Mouse (Mus musculus) duodenum, adult 2 months (tissue): Measurements from ENCODE around the gene Ptcd3. TPM values are rescaled to one million over a fixed set of nuclear protein-coding genes. Genes with fewer than 3 reads are reported as not detected.

Experiments used
- polyA plus RNA-seq: library from polyadenylated mRNA; depleted of rRNA; stranded (reverse); fragments of >200 nt; gene quantifications from 2 replicates; pipeline ENCODE4 v1.2.3, GENCODE M21; 2012; ENCODE audit warnings: low replicate concordance; rRNA removed

The Ptcd3 gene
- 1.3 and 1.7 TPM in 2 replicates for polyA plus RNA-seq

DNA sequence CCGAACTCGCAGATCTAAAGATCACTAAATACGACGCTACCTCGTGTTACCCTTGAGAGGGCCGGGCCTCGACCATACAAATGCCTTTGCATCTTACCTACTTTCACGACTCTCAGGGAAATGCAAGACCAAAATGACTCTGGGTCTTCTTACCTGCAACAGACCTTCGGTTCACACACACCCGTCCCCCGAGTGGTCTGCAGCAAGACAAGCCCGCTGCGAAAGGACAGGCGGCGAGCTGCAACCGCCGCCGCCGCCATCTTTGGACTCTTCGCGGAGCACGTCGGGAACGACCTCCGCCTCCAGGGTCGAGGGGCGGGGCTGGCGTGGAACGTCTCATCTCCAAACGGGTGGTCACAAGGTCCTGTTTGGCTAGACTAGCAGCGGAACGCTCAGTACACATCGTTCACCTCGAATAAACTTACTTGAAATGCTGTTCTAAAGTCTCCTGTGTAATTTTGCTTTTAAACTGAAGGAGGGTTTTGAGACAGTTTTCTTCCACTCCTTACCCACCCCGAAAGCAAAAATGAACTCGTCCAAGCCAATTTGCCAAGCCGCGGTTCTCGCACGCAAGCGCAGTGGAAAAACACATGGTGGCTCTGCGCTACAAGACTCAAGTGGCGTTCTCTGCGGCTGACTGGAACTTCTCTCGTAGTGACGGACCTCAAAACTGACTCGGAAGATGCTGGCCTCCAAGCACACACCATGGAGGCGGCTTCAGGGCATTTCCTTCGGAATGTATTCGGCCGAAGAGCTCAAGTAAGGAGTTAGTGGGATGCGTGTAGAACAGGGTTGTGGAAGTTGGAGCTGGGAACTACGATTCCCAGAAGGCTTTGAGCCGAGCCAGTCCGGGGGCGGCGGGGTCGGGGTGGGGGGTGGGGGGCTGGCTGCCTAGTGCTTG is at the start of gene Ptcd3, which contains the start of gene Polr1a:
Gene Ptcd3, minus strand, starts transcription at position 270 of the 901 bp plus-strand sequence.
Gene Polr1a, plus strand, starts transcription at position 573 of the 901 bp plus-strand sequence.

DNA sequence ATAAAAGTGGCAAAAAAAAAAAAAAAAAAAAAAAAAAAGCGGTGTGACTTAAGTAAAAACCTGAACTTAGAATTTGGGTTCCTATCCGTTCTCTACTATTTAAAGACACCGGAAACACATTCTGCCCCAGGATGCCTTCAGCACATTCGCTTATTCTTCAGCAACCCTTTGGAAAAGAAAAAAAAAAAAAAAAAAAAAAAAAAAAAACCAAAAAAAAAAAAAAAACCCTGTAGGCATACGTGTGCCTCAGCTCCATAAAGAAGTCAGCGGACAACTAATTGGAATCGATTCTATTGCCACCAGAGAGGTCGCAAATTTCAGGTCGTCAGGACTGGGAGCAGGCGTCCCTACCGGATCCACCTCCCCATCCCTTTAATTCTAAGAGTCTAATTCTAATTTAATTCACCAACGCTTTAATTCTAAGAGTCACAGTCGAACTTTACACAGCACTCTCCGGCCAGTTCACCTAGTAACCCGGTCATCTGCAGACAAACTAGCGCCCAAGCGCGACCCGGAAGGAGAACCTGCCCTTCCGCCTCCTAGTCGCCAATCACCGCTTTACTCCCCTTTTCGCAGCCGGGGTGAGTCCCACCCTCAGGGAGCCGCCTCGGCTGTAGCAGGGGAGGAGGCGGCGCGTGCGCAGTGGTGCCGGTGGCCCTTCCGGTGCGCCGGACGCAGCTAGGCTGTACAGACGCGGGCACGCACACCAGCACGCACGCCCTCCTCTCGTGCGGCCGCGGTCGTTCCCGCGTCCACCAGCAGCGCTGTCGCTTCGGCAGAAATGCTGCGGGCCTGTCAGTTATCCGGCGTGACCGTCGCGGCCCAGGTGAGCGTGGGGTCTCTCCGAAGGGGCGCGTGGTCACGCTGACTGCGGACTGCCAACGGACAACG is 77.6 kb downstream of the Ptcd3 start, which contains the start of gene Immt:
Gene Immt, plus strand, starts transcription at position 642 of the 891 bp plus-strand sequence.

Other genes with a start within 250 kb of the Ptcd3 start
- 0.63 and 0.64 TPM in 2 replicates for gene Reep1, start 201.2 kb downstream of the Ptcd3 start, polyA plus RNA-seq
- gene Mrpl35, start 81.8 kb downstream of the Ptcd3 start, polyA plus RNA-seq: 2.4 TPM in 2 replicates
- 31.8 and 67.2 TPM in 2 replicates for gene Immt, start 77.4 kb downstream of the Ptcd3 start, polyA plus RNA-seq
- 6.5 and 7.5 TPM in 2 replicates for gene Polr1a, start 303 bp upstream of the Ptcd3 start, polyA plus RNA-seq
- 2.4 and 2.7 TPM in 2 replicates for gene St3gal5, start 188.8 kb upstream of the Ptcd3 start, polyA plus RNA-seq